Mouse (Mus musculus) heart, adult 2 months (tissue): ENCODE results near the gene Fmo5.

ENCODE experiments used
- CTCF ChIP-seq: fragments of 200-600 bp; IDR thresholded peaks from 2 replicates; pipeline ENCODE4 v1.8.1; 2022; ENCODE audit warnings: antibody characterized with exemption, mild to moderate bottlenecking, moderate library complexity
- POLR2A ChIP-seq: fragments of 200-500 bp; IDR thresholded peaks from 2 replicates; pipeline ENCODE4 v1.6.1; 2011; ENCODE audit warnings: mild to moderate bottlenecking, low read depth, low read length, control low read depth; ENCODE audit not compliant: insufficient read depth

- TF ChIP-seq CTCF: no peak
- no peak for TF ChIP-seq POLR2A
Measured at GRCm38 (mm10) chr3:97617091-97617825, 11.3 kb upstream of the Fmo5 start.
